Mouse (Mus musculus): ENCODE measurements around the gene Atp2c2. TPM values are rescaled to one million over a fixed set of nuclear protein-coding genes. Genes with fewer than 3 reads are reported as not detected.

Gene Atp2c2
- polyA plus RNA-seq, 1 experiment: 0.28 TPM

- no peak for DNase-seq
- no peak within 1 kb of the TSS for H3K4me3 ChIP-seq (replicated peaks; ENCODE audit: insufficient read depth, low read depth, low read length)
- H3K4me1 ChIP-seq (ENCODE audit: control insufficient read depth, insufficient read depth, low read length): no peaks in the 10 kb centered on the region
- 11% methylated on average over 14 of the region's 14 CpGs for WGBS
- TF ChIP-seq CTCF (IDR thresholded peaks at IDR 0.05; ENCODE audit: borderline replicate concordance, insufficient read depth, low read depth, low read length): no peak
- no peak for TF ChIP-seq POLR2A (IDR thresholded peaks at IDR 0.05; ENCODE audit: borderline replicate concordance, insufficient read depth, low read length)
- no peak within 1 kb of the TSS for H3K27ac ChIP-seq (ENCODE audit: insufficient read depth, low read length)
- H3K27me3 ChIP-seq (ENCODE audit: control insufficient read depth, insufficient read depth, low read length): no peaks in the 10 kb centered on the region
These were observed 33.4 kb upstream of the Atp2c2 start, which contains the start of gene Wfdc1 for GRCm38 (mm10) chr8:119666219-119666951. TSS of gene Wfdc1 (plus strand) at chr8:119666365.

GRCm38 (mm10) chr8:119668447-119668846, 31.4 kb upstream of the Atp2c2 start:
- WGBS: 65% methylated on average over 9 of the region's 9 CpGs
- Histone ChIP-seq H3K4me3 (replicated peaks; ENCODE audit: insufficient read depth, low read depth, low read length) (no peak overlapping the region), H3K27ac (ENCODE audit: insufficient read depth, low read length) (no peak overlapping the region), H3K4me1 (ENCODE audit: control insufficient read depth, insufficient read depth, low read length) (no peaks in the 10 kb centered on the region), H3K27me3 (ENCODE audit: control insufficient read depth, insufficient read depth, low read length) (no peaks in the 10 kb centered on the region)
- TF ChIP-seq POLR2A (IDR thresholded peaks at IDR 0.05; ENCODE audit: borderline replicate concordance, insufficient read depth, low read length): no peak
- DNase-seq: no peak

GRCm38 (mm10) chr8:119669284-119669683, 30.5 kb upstream of the Atp2c2 start:
- no peak overlapping the region for H3K27ac ChIP-seq (ENCODE audit: insufficient read depth, low read length)
- TF ChIP-seq POLR2A (IDR thresholded peaks at IDR 0.05; ENCODE audit: borderline replicate concordance, insufficient read depth, low read length) (no peak), CTCF (IDR thresholded peaks at IDR 0.05; ENCODE audit: borderline replicate concordance, insufficient read depth, low read depth, low read length) (no peak)
- H3K4me3 ChIP-seq (replicated peaks; ENCODE audit: insufficient read depth, low read depth, low read length): no peak overlapping the region
- 56% methylated on average over 12 of the region's 12 CpGs for WGBS
- DNase-seq: no peak
- H3K27me3 ChIP-seq (ENCODE audit: control insufficient read depth, insufficient read depth, low read length): no peaks in the 10 kb centered on the region
- H3K4me1 ChIP-seq (ENCODE audit: control insufficient read depth, insufficient read depth, low read length): no peaks in the 10 kb centered on the region

- WGBS: 41% methylated on average over 16 of the region's 16 CpGs
- Histone ChIP-seq H3K4me1 (ENCODE audit: control insufficient read depth, insufficient read depth, low read length) (no peaks in the 10 kb centered on the region), H3K4me3 (replicated peaks; ENCODE audit: insufficient read depth, low read depth, low read length) (no peak overlapping the region), H3K27me3 (ENCODE audit: control insufficient read depth, insufficient read depth, low read length) (no peaks in the 10 kb centered on the region), H3K27ac (ENCODE audit: insufficient read depth, low read length) (0 out of 2 replicates have a peak overlapping the region, but pooled peaks have one; percentile 20)
- TF ChIP-seq CTCF (IDR thresholded peaks at IDR 0.05; ENCODE audit: borderline replicate concordance, insufficient read depth, low read depth, low read length) (no peak), POLR2A (IDR thresholded peaks at IDR 0.05; ENCODE audit: borderline replicate concordance, insufficient read depth, low read length) (no peak)
- DNase-seq: no peak
These were observed 29.3 kb upstream of the Atp2c2 start for GRCm38 (mm10) chr8:119670419-119671091.

GRCm38 (mm10) chr8:119673976-119674555, 25.7 kb upstream of the Atp2c2 start:
- no peak overlapping the region for H3K4me3 ChIP-seq (replicated peaks; ENCODE audit: insufficient read depth, low read depth, low read length)
- peaks cover 3% of the 10 kb centered on the region; the same call in 1 of the 2 replicates for H3K4me1 ChIP-seq (ENCODE audit: control insufficient read depth, insufficient read depth, low read length)
- no peak overlapping the region for H3K27ac ChIP-seq (ENCODE audit: insufficient read depth, low read length)
- TF ChIP-seq CTCF (IDR thresholded peaks at IDR 0.05; ENCODE audit: borderline replicate concordance, insufficient read depth, low read depth, low read length): 0 out of 2 replicates have a peak, but pooled peaks have one; percentile 14
- no peak for TF ChIP-seq POLR2A (IDR thresholded peaks at IDR 0.05; ENCODE audit: borderline replicate concordance, insufficient read depth, low read length)
- WGBS: 80% methylated on average over 11 of the region's 11 CpGs
- DNase-seq: no peak
- no peaks in the 10 kb centered on the region for H3K27me3 ChIP-seq (ENCODE audit: control insufficient read depth, insufficient read depth, low read length)

GRCm38 (mm10) chr8:119675457-119675856, 24.4 kb upstream of the Atp2c2 start:
- Histone ChIP-seq H3K27ac (ENCODE audit: insufficient read depth, low read length) (no peak overlapping the region), H3K4me1 (ENCODE audit: control insufficient read depth, insufficient read depth, low read length) (peaks cover 3% of the 10 kb centered on the region; the same call in 1 of the 2 replicates), H3K27me3 (ENCODE audit: control insufficient read depth, insufficient read depth, low read length) (no peaks in the 10 kb centered on the region), H3K4me3 (replicated peaks; ENCODE audit: insufficient read depth, low read depth, low read length) (no peak overlapping the region)
- WGBS: 37% methylated on average over 5 of the region's 5 CpGs
- no peak for TF ChIP-seq POLR2A (IDR thresholded peaks at IDR 0.05; ENCODE audit: borderline replicate concordance, insufficient read depth, low read length)
- no peak for TF ChIP-seq CTCF (IDR thresholded peaks at IDR 0.05; ENCODE audit: borderline replicate concordance, insufficient read depth, low read depth, low read length)
- DNase-seq: no peak

- Histone ChIP-seq H3K27me3 (ENCODE audit: control insufficient read depth, insufficient read depth, low read length) (no peaks in the 10 kb centered on the region), H3K4me1 (ENCODE audit: control insufficient read depth, insufficient read depth, low read length) (peaks cover 3% of the 10 kb centered on the region; the same call in 1 of the 2 replicates), H3K4me3 (replicated peaks; ENCODE audit: insufficient read depth, low read depth, low read length) (no peak overlapping the region), H3K27ac (ENCODE audit: insufficient read depth, low read length) (no peak overlapping the region)
- TF ChIP-seq POLR2A (IDR thresholded peaks at IDR 0.05; ENCODE audit: borderline replicate concordance, insufficient read depth, low read length): no peak
- TF ChIP-seq CTCF (IDR thresholded peaks at IDR 0.05; ENCODE audit: borderline replicate concordance, insufficient read depth, low read depth, low read length): peak; percentile 93
- WGBS: 4% methylated on average over 8 of the region's 8 CpGs
- peak; percentile 82 to 91 for DNase-seq
These were observed 23.4 kb upstream of the Atp2c2 start for GRCm38 (mm10) chr8:119676389-119676788.
